In the genomic region with DNA sequence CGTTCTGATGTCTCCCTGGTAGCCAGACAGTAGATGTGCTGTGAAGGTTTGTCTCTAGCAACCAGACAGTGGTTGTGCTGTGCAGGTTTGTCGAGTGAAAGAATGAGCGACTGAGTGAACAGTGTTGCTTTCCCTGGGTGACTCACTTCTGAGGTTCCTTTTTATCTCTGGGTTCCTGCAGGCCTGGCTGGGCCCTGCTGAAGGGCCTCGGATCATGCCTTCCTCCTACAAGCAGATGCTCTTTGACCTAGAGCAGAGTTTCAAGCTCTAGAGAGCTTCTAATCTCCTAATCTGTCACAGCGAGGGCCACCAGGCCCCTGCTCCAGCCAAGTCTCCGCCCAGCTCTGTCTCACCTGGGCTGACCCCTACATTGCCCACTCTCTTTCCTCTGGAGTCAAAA, we compare ENCODE assay signal across 16 mouse cellular contexts.
"Had no signal": no experiment of that assay in that cellular context is flagged by ENCODE, and none has a peak within 500 bp of the region (broad histone marks: within the 10 kb centered on the region; RNA-seq: fewer than 3 reads in every experiment).

No protein-coding gene starts in this region.

- ATAC-seq: liver, embryonic 12.5 days had no signal

- H3K4me1 ChIP-seq: kidney, embryonic 15.5 days; limb, embryonic 12.5 days; limb, embryonic 15.5 days; liver, embryonic 12.5 days; liver, embryonic 15.5 days; stomach, embryonic 15.5 days had no signal

- H3K4me2 ChIP-seq: kidney, embryonic 15.5 days; limb, embryonic 12.5 days; limb, embryonic 15.5 days; liver, embryonic 12.5 days; liver, embryonic 15.5 days; stomach, embryonic 15.5 days had no signal

- H3K27ac ChIP-seq: kidney, embryonic 15.5 days; limb, embryonic 12.5 days; limb, embryonic 15.5 days; liver, embryonic 12.5 days; liver, embryonic 15.5 days; macrophage; stomach, embryonic 15.5 days had no signal

- H3K27me3 ChIP-seq: kidney, embryonic 15.5 days; limb, embryonic 12.5 days; limb, embryonic 15.5 days; liver, embryonic 12.5 days; liver, embryonic 15.5 days; stomach, embryonic 15.5 days had no signal

- H3K36me3 ChIP-seq: kidney, embryonic 15.5 days; limb, embryonic 12.5 days; limb, embryonic 15.5 days; liver, embryonic 12.5 days; liver, embryonic 15.5 days; stomach, embryonic 15.5 days had no signal

- DNase-seq: kidney, postnatal 10 days; layer of hippocampus, postnatal 36 days; lung, adult 18-20 months; midbrain, embryonic 14.5 days; retina, postnatal 1 day; right cerebral cortex, postnatal 25 days; spleen, adult 18-20 months; thymus, adult 18-20 months; thymus, postnatal 36 days had no signal

- H3K4me3 ChIP-seq: kidney, embryonic 15.5 days; limb, embryonic 12.5 days; limb, embryonic 15.5 days; liver, embryonic 12.5 days; liver, embryonic 15.5 days; stomach, embryonic 15.5 days had no signal

- H3K9ac ChIP-seq: kidney, embryonic 15.5 days; limb, embryonic 12.5 days; limb, embryonic 15.5 days; liver, embryonic 12.5 days; liver, embryonic 15.5 days; stomach, embryonic 15.5 days had no signal

- H3K9me3 ChIP-seq: kidney, embryonic 15.5 days; limb, embryonic 15.5 days; liver, embryonic 12.5 days; liver, embryonic 15.5 days; stomach, embryonic 15.5 days had no signal
